Mouse (Mus musculus): ENCODE results near the gene Cpsf6. TPM values are rescaled to one million over a fixed set of nuclear protein-coding genes. Genes with fewer than 3 reads are reported as not detected.

Cpsf6 gene
- total RNA-seq, 2 experiments from 2014 or later: 114 to 124 TPM

DNA sequence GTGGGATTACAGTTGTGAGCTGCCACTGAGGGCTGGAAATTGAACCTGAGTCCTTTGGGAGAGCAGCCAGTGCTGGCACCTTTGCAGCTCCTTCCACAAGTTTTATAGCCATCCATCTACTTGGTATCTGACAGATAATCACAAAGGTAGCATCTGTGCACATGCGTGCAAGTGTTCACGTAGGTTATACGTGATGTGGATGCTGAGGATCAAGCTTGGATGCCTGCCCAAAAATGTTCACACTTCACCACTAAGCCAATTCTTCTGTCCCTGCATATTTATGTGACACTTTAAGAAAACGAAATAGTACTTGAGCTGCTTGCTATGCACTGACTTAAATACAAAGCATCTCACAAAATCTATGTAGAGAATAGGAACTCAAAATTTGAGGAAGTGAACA lies 38.8 kb downstream of the Cpsf6 start:
- no peak for DNase-seq (ENCODE audit: low spot score in 2 of 2)

DNA sequence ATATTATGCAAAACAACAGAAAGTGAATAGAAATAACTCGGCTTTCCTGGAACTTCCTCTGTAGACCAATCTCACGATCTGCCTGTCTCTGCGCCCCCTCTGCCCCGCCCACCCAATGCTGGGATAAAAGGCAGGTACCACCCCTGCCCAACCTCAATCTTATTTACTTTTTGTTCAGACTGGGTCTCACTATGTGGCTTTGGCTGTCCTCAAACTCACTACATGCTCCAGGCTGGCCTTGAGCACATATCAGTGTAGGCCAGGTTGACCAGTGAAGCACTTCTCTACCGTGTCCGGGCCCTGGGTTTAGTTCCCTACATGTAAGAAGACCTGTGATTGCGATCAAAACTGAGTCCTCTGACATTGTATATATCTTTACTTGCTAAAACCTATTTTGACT lies 40.6 kb downstream of the Cpsf6 start:
- DNase-seq (ENCODE audit: low spot score in 2 of 2): no peak

DNA sequence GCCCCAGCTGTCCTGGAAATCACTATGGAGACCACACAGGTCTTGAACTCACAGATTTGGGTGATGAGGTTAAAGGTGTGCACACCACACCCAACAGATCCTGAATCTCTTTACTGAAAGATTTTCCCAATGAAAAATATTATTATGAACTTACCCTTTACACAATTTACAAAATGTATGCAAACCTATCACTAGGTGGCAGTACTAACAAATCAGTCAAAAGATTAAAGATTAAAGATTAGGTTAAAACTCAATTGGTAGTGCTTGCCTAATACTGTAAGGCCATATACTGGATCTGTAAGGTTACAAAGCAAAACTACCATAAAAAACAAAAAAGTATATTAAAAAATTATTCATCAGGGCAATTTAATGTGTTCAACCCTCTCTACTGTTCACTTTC lies 41.9 kb downstream of the Cpsf6 start:
- no peak for DNase-seq (ENCODE audit: low spot score in 2 of 2)

DNA sequence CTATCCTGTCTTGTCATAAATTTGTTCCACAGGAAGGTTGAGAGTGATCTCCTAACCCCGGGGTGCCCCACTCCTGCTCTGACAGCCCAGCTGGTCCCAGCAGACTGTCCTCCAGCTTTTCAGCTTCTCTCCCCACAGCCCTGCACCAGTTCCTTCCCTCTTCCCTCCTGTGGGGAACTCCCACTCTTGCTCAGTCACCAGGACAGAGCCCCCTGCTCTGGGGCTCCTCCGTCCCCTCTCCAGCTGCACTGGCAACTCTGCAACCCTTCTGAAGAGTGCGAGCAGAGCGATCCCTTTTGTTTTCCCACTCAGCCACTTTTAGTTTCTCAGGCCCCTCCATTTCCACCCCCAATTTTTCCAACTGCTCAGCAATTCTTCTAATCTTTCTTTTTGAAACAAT lies 44.2 kb downstream of the Cpsf6 start:
- DNase-seq (ENCODE audit: low spot score in 2 of 2): no peak

DNA sequence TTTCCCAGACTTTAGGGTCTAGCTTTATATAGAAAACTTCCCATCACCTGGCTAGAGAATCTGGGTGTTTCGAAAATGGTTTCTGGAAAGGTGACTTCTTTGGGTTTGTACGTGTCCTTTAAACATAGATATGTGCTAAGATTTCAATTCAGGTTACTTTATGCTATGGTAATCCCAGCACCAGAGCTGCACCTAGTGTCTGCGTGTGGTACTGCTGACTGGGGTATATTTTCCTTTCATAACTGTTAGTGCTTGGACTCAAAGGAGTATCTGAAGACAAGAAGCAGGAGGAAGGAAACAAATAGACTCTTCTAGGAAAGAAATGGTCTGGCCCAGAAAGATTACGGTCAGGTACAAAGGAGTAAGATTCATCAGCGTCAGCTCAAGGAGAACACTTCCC lies 49.3 kb downstream of the Cpsf6 start:
- no peak for DNase-seq (ENCODE audit: low spot score in 2 of 2)

DNA sequence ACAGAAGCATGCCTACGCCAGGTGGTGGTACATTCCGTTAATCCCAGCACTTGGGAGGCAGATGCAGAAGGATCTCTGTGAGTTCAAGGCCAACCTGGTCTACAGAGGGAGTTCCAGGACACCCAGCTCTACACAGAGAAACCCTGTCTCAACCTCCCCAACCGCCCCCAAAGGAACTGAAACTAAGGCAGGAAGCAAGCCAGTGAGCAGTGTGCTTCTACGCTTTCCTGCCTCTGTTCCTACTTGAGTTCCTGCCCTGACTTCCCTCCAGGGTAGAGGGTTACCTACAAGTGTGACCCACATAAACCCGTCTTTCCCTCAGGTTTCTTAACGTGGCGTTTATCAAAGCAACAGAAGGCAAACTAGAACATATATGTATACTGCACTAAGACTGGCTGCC lies 56.0 kb downstream of the Cpsf6 start:
- DNase-seq (ENCODE audit: low spot score in 2 of 2): no peak

DNA sequence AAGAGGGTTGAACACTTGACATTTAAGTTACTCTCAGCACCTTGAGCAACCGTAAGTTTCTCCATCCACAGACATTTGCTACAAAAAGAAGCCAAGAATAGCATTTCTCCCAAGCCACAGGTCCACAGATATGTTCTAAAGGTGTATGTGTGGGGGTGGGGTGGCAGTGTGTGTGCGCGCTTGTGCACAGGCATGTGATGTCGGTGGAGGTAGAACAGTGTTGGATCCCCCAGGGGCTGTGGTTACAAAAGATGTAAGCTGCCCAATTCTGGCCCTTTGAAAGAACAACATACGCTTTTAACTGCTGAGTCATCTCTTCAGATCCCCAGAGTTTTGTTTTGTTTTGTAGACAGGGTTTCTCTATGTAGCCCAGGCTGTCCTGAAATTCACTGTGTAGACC lies 57.2 kb downstream of the Cpsf6 start:
- no peak for DNase-seq (ENCODE audit: low spot score in 2 of 2)

DNA sequence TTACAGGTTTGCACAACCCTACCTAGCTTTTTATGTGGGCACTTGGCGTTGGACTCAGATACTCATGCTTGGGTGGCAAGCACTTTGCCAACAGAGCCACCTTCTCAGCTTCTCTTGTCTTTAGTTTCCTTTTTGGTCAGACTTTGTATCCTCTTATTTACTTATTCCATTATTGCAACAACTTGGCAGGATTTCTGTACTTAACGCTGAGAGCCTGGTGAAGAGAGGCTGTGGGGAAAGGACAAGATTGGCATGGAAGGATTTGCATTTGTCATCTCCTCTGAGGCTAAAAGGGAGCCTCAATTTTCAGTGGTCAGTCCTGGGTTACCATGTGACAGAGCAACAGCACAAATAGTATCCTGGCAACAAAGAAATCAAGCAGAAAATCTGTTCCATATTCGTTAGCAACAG lies 59.2 kb downstream of the Cpsf6 start:
- DNase-seq (ENCODE audit: low spot score in 2 of 2): no peak

DNA sequence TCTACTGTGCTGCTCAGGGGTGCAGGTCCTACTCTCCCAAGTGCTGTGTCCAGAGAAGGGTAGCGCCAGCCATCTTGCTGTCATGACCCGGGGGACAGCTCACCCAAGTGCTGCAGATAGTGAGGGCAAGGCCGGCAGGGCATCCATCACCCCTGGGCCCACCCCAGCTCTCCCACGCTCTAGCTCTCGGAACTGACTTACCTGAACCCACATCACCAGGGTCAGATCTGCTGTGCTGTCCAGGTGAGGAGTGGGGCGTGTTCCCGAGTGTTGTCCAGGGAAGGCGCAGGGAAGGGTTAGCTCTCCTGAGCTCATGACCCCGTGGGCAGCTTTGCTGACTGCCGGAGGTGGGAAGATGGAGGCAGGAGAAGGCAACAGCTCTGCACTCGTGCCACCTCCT lies 63.4 kb downstream of the Cpsf6 start:
- no peak for DNase-seq (ENCODE audit: low spot score in 2 of 2)

DNA sequence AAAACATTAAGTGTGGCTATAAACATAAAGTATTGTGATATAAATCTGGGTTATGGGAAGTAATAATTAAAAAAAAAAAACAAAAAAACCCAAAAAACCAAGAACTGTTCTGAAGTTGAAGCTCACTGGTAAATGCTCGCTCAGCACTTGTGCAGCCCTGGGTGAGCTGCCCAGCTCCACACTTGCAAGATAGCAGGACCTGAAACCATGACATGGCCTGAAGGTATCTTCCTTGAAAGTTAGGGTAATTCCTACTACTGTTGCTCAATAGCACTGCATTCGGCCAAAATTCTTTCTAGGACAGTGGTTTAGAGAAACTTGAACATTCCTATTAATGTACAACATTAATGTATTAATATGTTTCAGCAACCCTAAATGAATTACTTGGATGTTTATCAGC lies 66.7 kb downstream of the Cpsf6 start:
- DNase-seq (ENCODE audit: low spot score in 2 of 2): no peak

DNA sequence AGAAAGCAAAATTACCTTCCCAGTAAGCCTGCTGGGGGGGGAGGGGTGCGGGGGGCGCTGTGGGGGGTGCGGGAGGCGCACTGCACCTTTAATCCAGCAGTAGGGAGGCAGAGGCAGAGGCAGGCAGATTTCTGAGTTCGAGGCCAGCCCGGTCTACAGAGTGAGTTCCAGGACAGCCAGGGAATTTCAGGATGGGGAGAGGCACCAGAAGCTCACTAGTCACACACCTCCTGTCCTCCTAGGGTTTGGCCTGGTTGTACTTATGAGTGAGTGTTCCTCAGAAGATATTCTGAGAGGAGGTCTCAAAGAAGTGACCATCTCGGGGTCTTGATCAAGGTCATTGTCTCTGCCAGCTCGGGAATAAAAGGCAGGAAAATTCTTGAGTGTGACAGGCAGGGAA lies 67.6 kb downstream of the Cpsf6 start:
- no peak for DNase-seq (ENCODE audit: low spot score in 2 of 2)

DNA sequence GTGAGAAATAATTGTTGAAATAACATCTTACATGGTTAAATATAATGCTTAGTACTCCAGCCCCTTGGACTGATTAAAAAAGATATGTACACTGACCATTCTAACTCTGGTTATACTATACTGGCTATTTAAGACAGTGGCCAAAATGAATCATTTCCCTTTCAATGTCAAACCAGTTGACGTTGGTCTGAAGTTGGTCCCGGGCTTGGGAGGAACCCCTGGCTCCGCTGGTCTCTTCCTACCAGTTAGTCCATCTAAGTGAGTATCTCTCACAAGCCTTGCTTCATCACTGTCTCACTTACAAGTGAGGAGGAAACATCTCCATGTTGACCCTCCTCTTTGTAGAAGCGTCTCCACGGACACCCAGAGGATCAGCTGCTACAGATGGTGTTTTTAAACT lies 75.4 kb downstream of the Cpsf6 start:
- DNase-seq (ENCODE audit: low spot score in 2 of 2): no peak

DNA sequence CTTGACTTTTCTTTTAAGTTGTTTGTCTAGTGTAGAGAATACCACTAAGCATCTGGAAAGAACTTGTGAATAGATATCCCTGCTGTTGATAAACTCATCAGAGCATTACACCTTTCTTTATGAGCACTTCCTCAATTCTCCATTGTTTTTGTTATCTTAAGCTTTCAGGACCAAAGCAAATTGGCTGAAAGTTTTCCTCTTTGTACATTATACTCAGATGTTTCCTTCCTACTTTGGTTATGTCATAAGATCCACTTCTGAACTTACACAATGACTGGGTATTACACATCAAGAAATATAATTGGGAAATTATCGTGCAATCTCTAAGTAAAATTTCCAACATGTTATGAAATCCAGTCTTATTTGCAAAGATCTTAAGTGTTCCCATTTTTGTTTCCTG lies 78.1 kb downstream of the Cpsf6 start:
- no peak for DNase-seq (ENCODE audit: low spot score in 2 of 2)

DNA sequence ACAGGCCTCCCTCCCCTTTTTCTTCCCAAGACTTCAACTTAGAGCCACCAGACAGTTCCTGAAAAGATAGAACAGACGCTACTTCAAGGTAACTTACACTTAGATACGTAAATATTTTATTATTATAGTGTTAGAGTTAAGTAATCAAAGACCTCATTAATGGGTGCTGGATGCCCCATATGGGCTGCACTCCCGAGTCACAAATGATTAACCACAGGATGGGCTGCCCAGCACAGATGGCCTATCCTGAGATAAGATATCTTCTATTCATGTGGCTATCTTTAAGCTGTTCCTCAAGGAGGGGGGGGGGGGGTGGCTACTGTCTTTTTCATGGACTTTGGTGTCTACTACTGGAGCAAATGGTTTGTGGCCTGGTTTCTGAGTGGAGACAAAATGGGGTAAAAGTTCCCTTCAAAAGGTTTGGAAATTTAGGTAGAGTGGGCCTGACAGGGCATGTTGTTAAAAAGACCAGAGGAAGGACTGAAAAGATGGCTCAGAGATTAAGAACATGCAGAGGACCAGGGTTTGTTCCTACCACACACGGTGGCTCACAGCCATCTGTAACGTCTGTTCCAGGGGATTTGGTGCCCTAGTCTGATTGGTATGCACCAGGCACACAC lies 79.8 kb downstream of the Cpsf6 start:
- DNase-seq (ENCODE audit: low spot score in 2 of 2): no peak

DNA sequence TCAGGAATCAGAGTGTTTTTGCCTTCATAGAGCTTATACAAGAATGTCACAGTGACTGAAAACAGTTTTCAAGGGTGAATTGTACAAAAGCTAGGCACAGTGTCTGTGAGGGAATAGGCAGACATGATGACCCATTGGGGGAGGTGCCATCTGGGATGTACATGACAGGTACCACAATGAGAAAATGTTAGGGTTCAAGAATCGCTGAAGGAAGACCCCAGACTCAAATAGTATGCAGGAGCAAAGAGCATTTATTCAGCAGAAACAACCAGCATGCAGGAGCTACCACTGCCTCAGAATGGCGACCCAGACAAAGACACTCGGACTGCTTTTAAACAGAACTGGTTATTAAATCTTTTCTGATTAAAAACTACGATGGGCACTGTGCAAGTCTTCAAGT lies 80.7 kb downstream of the Cpsf6 start:
- no peak for DNase-seq (ENCODE audit: low spot score in 2 of 2)

DNA sequence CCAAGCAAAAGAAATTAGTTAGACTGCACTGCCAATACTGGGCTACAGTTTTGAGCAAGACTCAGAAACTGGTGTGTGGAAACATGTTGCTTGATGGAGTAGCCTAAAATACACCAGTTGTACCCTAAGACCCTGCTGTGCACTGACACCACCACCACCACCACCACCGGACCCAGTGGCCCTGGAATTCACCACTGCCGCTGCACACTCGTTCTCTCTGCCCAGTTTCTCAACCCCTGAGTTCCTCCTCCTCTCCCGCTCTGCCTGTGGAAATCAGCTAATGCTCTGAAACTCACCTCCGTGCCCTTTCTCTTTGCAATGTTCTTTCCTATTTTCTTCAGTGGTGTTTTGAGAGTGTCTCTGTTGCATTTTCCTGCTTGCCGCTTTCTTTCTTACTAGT lies 81.5 kb downstream of the Cpsf6 start:
- no peak for DNase-seq (ENCODE audit: low spot score in 2 of 2)

Other genes starting within 250 kb of the Cpsf6 start
- gene Frs2, start 231.5 kb downstream of the Cpsf6 start, total RNA-seq (2021): 10 to 100 TPM; 38.3 to 43.6 TPM
- 10 to 100 TPM; 41.7 to 44.2 TPM for gene Yeats4, start 155.5 kb downstream of the Cpsf6 start, total RNA-seq (2021)
- gene 9530003J23Rik, start 141.3 kb downstream of the Cpsf6 start, total RNA-seq (2021): not detected
- gene Lyz2, start 97.7 kb downstream of the Cpsf6 start, total RNA-seq (2021): 10 to 100 TPM; 14.0 to 18.7 TPM
- 1 to 10 TPM; 1.6 to 2.6 TPM for gene Lyz1, start 87.1 kb downstream of the Cpsf6 start, total RNA-seq (2021)
- 10 to 100 TPM in 1 of 2 experiments, 1 to 10 TPM in 1; 8.6 to 10.7 TPM for gene Cpm, start 249.5 kb upstream of the Cpsf6 start, total RNA-seq (2021)

Data from layer of hippocampus, adult 18-20 months (tissue).